Mouse (Mus musculus) lung, postnatal 0 days (tissue): ENCODE measurements around the gene Rnf5. TPM values are rescaled to one million over a fixed set of nuclear protein-coding genes. Genes with fewer than 3 reads are reported as not detected.

Source experiments
- ATAC-seq: fragments of 200-750 bp; cut with Nextera tagmentation; 2 replicates; pipeline ENCODE4 v1.8.0; 2017; ENCODE audit warnings: moderate library complexity
- DNase-seq: peaks from one replicate; pipeline ENCODE4 v3.0.0-alpha.2; 2016; ENCODE audit warnings: low spot score
- H3K27ac ChIP-seq: fragments of 300-500 bp; sonication (generic); 2 replicates; pipeline ENCODE4 v1.5.1; 2014; ENCODE audit warnings: antibody characterized with exemption, mild to moderate bottlenecking, low read length, mixed read lengths
- H3K27me3 ChIP-seq: fragments of 300-500 bp; sonication (generic); replicated peaks from 2 replicates; pipeline ENCODE4 v1.6.1; 2014; ENCODE audit warnings: low read length, mixed read lengths; ENCODE audit not compliant: insufficient read depth
- H3K36me3 ChIP-seq: fragments of 300-500 bp; sonication (generic); 2 replicates; pipeline ENCODE4 v1.6.1; 2014; ENCODE audit warnings: low read length, mixed read lengths; ENCODE audit not compliant: insufficient read depth
- H3K4me1 ChIP-seq: fragments of 300-500 bp; sonication (generic); 2 replicates; pipeline ENCODE4 v1.6.1; 2014; ENCODE audit warnings: antibody characterized with exemption, low read depth, low read length, mixed read lengths; ENCODE audit not compliant: insufficient read depth
- H3K4me2 ChIP-seq: fragments of 300-500 bp; sonication (generic); replicated peaks from 2 replicates; pipeline ENCODE4 v1.6.1; 2014; ENCODE audit warnings: low read depth, mild to moderate bottlenecking, low read length, moderate library complexity, mixed read lengths
- H3K4me3 ChIP-seq: fragments of 300-500 bp; sonication (generic); 2 replicates; pipeline ENCODE4 v1.5.1; 2014; ENCODE audit warnings: low read depth, low read length
- H3K9ac ChIP-seq: fragments of 300-500 bp; sonication (generic); replicated peaks from 2 replicates; pipeline ENCODE4 v1.6.1; 2014; ENCODE audit warnings: low read depth, mild to moderate bottlenecking
- H3K9me3 ChIP-seq: fragments of 300-500 bp; sonication (generic); 2 replicates; pipeline ENCODE4 v1.6.1; 2016; ENCODE audit warnings: low read length, mixed read lengths
- CTCF ChIP-seq: IDR thresholded peaks from 2 replicates; pipeline ENCODE4 v1.5.1; 2016; ENCODE audit warnings: antibody characterized with exemption, mild to moderate bottlenecking
- EP300 ChIP-seq: IDR thresholded peaks from 2 replicates; pipeline ENCODE4 v1.6.1; 2016; ENCODE audit warnings: antibody characterized with exemption, mild to moderate bottlenecking, control low read depth
- WGBS: fragments of 180-500 bp; shearing (Covaris S2); extraction: QIAGEN DNeasy Blood & Tissue Kit; methylation state at CpG from one replicate; pipeline ENCODE4 v1.1.7; 2014; 5-methylcytosine and 5-hydroxymethylcytosine counted together
- polyA plus RNA-seq: library from polyadenylated mRNA; unstranded; fragments of >200 nt; fragmentation: Nextera tagmentation; extraction: Ambion mirVana; gene quantifications from 2 replicates; pipeline ENCODE4 v1.2.1, GENCODE M21; 2015

Gene Rnf5
- polyA plus RNA-seq, 1 experiment from 2014 or later = 81.5 TPM

GRCm38 (mm10) chr17:34571875-34572274, 31.6 kb downstream of the Rnf5 start:
- H3K27me3 ChIP-seq = no peaks in the 10 kb centered on the region
- no peaks in the 10 kb centered on the region for H3K36me3 ChIP-seq
- WGBS = 20% methylated on average over 5 of the region's 5 CpGs
- no peak overlapping the region for H3K27ac ChIP-seq
- no peak overlapping the region for H3K4me3 ChIP-seq
- no peak for DNase-seq
- H3K4me1 ChIP-seq = no peaks in the 10 kb centered on the region
- no peak overlapping the region for H3K4me2 ChIP-seq
- H3K9me3 ChIP-seq = no peaks in the 10 kb centered on the region
- ATAC-seq = no peak
- no peak overlapping the region for H3K9ac ChIP-seq
- TF ChIP-seq CTCF (peak; percentile 73), EP300 (no peak)

GRCm38 (mm10) chr17:34569919-34570318, 33.6 kb downstream of the Rnf5 start:
- H3K4me3 ChIP-seq = no peak overlapping the region
- H3K27ac ChIP-seq = no peak overlapping the region
- H3K9me3 ChIP-seq = no peaks in the 10 kb centered on the region
- no peak for TF ChIP-seq CTCF
- no peak for TF ChIP-seq EP300
- no peak overlapping the region for H3K9ac ChIP-seq
- DNase-seq = no peak
- ATAC-seq = no peak
- no peak overlapping the region for H3K4me2 ChIP-seq
- H3K4me1 ChIP-seq = no peaks in the 10 kb centered on the region
- 61% methylated on average over 4 of the region's 4 CpGs for WGBS
- no peaks in the 10 kb centered on the region for H3K27me3 ChIP-seq
- H3K36me3 ChIP-seq = no peaks in the 10 kb centered on the region

- 66% methylated on average over 11 of the region's 13 CpGs for WGBS
Observed at GRCm38 (mm10) chr17:34568421-34568820, 35.1 kb downstream of the Rnf5 start.

GRCm38 (mm10) chr17:34567311-34567710, 36.2 kb downstream of the Rnf5 start:
- 63% methylated on average over 7 of the region's 9 CpGs for WGBS
- no peak for DNase-seq
- Histone ChIP-seq H3K36me3 (no peaks in the 10 kb centered on the region), H3K9me3 (no peaks in the 10 kb centered on the region), H3K4me2 (no peak overlapping the region), H3K27me3 (no peaks in the 10 kb centered on the region), H3K27ac (no peak overlapping the region), H3K4me3 (no peak overlapping the region), H3K9ac (no peak overlapping the region), H3K4me1 (no peaks in the 10 kb centered on the region)
- ATAC-seq = no peak
- TF ChIP-seq CTCF (no peak), EP300 (no peak)

More at GRCm38 (mm10) chr17:34568421-34568820, 35.1 kb downstream of the Rnf5 start:
- Histone ChIP-seq H3K27me3 (no peaks in the 10 kb centered on the region), H3K4me3 (no peak overlapping the region), H3K9me3 (no peaks in the 10 kb centered on the region), H3K4me2 (no peak overlapping the region), H3K27ac (no peak overlapping the region), H3K36me3 (no peaks in the 10 kb centered on the region), H3K9ac (no peak overlapping the region), H3K4me1 (no peaks in the 10 kb centered on the region)
- TF ChIP-seq CTCF (no peak), EP300 (no peak)
- ATAC-seq (no peak), DNase-seq (no peak)

GRCm38 (mm10) chr17:34564796-34565195, 38.7 kb downstream of the Rnf5 start:
- WGBS = 15% methylated on average over 3 of the region's 3 CpGs
- peak; percentile 76 for DNase-seq
- H3K4me2 ChIP-seq = peak overlapping the region; percentile 51
- no peaks in the 10 kb centered on the region for H3K4me1 ChIP-seq
- TF ChIP-seq EP300 (peak; percentile 76), CTCF (no peak)
- 0 out of 2 replicates have a peak overlapping the region, but pooled peaks have one; percentile 35 for H3K9ac ChIP-seq
- no peaks in the 10 kb centered on the region for H3K9me3 ChIP-seq
- peak overlapping the region; percentile 95 for H3K27ac ChIP-seq
- H3K36me3 ChIP-seq = no peaks in the 10 kb centered on the region
- peak overlapping the region; percentile 29 for H3K4me3 ChIP-seq
- no peaks in the 10 kb centered on the region for H3K27me3 ChIP-seq
- peak; percentile 72 for ATAC-seq

GRCm38 (mm10) chr17:34564003-34564421, 39.5 kb downstream of the Rnf5 start, which contains the start of gene Notch4:
Notch4 (plus strand) TSS chr17:34564268.
- 7% methylated on average over 6 of the region's 6 CpGs for WGBS
- Histone ChIP-seq H3K27ac (peak within 1 kb of the TSS; percentile 95), H3K36me3 (no peaks in the 10 kb centered on the region), H3K4me3 (peak within 1 kb of the TSS; percentile 29), H3K4me2 (peak within 1 kb of the TSS; percentile 51), H3K4me1 (no peaks in the 10 kb centered on the region), H3K9ac (peak within 1 kb of the TSS; percentile 35; the same call in 1 of the 2 replicates), H3K9me3 (no peaks in the 10 kb centered on the region), H3K27me3 (no peaks in the 10 kb centered on the region)
- DNase-seq (peak; percentile 77), ATAC-seq (peak; percentile 87)
- TF ChIP-seq CTCF (peak; percentile 41), EP300 (peak; percentile 78)

GRCm38 (mm10) chr17:34563354-34563753, 40.1 kb downstream of the Rnf5 start:
- Histone ChIP-seq H3K27me3 (no peaks in the 10 kb centered on the region), H3K36me3 (no peaks in the 10 kb centered on the region), H3K4me2 (no peak overlapping the region), H3K9ac (no peak overlapping the region), H3K4me1 (no peaks in the 10 kb centered on the region), H3K9me3 (no peaks in the 10 kb centered on the region), H3K4me3 (no peak overlapping the region), H3K27ac (no peak overlapping the region)
- 59% methylated on average over 11 of the region's 11 CpGs for WGBS
- TF ChIP-seq EP300 = no peak
- DNase-seq (no peak), ATAC-seq (no peak)
